Mouse (Mus musculus): ENCODE measurements around the gene Cdk2ap2.

- TF ChIP-seq CTCF (IDR thresholded peaks at IDR 0.05; ENCODE audit: low read depth) (no peak), EP300 (optimal IDR thresholded peaks at IDR 0.05) (no peak)
These were observed 1.2 kb upstream of the Cdk2ap2 start for GRCm38 (mm10) chr19:4095802-4096201.
